Mouse (Mus musculus) olfactory bulb, adult 2 months (tissue): ENCODE measurements around the gene Slc8a2. TPM values are rescaled to one million over a fixed set of nuclear protein-coding genes. Genes with fewer than 3 reads are reported as not detected.

Experiments
- H3K27ac ChIP-seq: fragments of 200-500 bp; 2 replicates; pipeline ENCODE4 v1.5.1; 2012; ENCODE audit warnings: low read depth, low read length; ENCODE audit not compliant: insufficient read depth
- H3K4me1 ChIP-seq: fragments of 200-500 bp; 2 replicates; pipeline ENCODE4 v1.6.1; 2012; ENCODE audit warnings: low read length; ENCODE audit not compliant: control insufficient read depth, insufficient read depth
- H3K4me3 ChIP-seq: fragments of 200-500 bp; 2 replicates; pipeline ENCODE4 v1.5.1; 2012; ENCODE audit warnings: mild to moderate bottlenecking, low read depth, low read length, moderate library complexity; ENCODE audit not compliant: insufficient read depth
- CTCF ChIP-seq: fragments of 200-500 bp; IDR thresholded peaks from 2 replicates; pipeline ENCODE4 v1.5.1; 2012; ENCODE audit warnings: low read depth, mild to moderate bottlenecking, low read length, moderate library complexity; ENCODE audit not compliant: insufficient read depth
- POLR2A ChIP-seq: fragments of 200-500 bp; IDR thresholded peaks from 2 replicates; pipeline ENCODE4 v1.6.1; 2012; ENCODE audit warnings: mild to moderate bottlenecking, low read depth, low read length, moderate library complexity; ENCODE audit not compliant: insufficient read depth
- whole genome bisulfite sequencing: fragments of 180-500 bp; shearing (Covaris S2); methylation state at CpG from one replicate; pipeline ENCODE4 v1.1.7; 2018; 5-methylcytosine and 5-hydroxymethylcytosine counted together
- polyA plus RNA-seq: library from polyadenylated mRNA; stranded (reverse); fragments of >200 nt; gene quantifications from 2 replicates; pipeline ENCODE4 v1.2.4, GENCODE M21; 2012; ENCODE audit warnings: low replicate concordance; ENCODE audit not compliant: missing spikeins, insufficient read depth, insufficient read length

Slc8a2 gene
- polyA plus RNA-seq, 1 experiment, result not detected

DNA sequence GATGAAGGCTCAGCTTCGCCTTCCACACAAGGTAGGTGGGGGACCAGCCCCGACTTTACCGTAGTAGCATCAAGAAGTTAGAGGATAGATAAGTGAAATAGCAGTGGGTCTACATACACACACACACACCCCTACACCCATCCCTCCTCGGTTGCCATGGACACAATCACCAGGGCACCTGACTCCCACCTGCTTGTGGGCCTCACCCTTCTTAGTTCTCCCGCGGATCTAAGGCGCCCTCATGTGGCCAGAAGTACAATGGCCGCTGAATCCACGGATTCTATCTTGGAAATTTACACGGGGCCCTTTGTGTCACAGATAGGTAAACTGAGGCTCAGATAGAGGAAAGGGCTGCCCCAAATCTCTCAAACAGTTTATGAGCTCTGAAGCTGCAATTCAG is 23.9 kb downstream of the Slc8a2 start:
- Histone ChIP-seq H3K4me1 (peaks cover 14% of the 10 kb centered on the region), H3K4me3 (no peak overlapping the region), H3K27ac (no peak overlapping the region)
- TF ChIP-seq POLR2A (no peak), CTCF (peak; percentile 92)
- 19% methylated on average over 10 of the region's 10 CpGs for WGBS

DNA sequence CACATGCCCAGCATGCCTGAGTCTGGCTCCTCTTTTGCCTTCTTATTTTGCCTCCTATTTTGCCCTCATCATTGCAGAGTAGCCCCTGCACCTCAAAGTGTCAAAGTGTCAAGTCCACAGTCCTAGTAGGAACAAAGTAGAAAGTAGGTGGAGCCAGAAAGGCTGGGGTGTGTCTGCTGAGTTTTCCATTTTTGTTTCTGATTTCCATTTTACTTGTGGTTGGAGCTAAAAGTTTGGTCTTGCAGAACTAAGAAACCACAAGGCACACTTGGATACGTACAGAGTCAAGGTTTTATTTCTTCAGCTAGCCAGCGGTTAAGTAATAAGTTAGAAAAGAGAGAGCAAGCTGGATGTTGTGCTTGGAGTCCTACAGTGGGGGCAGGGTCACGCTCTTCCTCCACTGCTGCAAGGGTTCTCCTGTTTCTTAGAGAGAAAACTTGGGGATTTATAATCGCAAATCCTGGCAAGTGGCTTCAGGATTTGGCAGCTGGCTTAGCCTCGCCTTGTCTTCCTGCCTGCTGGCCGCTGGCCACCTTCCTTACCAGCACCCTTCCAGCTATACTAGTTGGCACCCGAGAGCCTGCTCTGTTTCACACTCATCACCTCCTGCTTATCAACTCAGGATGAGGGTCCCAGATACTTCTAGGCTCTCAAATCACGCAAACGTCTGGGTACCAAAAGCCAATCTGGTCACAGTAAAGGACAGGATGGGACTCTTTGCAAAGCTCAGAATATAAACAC is 25.7 kb downstream of the Slc8a2 start:
- 48% methylated on average over 9 of the region's 9 CpGs for WGBS
- no peak for TF ChIP-seq CTCF
- no peak for TF ChIP-seq POLR2A
- no peak overlapping the region for H3K4me3 ChIP-seq
- H3K4me1 ChIP-seq, result peaks cover 11% of the 10 kb centered on the region; the same call in 1 of the 2 replicates
- no peak overlapping the region for H3K27ac ChIP-seq

DNA sequence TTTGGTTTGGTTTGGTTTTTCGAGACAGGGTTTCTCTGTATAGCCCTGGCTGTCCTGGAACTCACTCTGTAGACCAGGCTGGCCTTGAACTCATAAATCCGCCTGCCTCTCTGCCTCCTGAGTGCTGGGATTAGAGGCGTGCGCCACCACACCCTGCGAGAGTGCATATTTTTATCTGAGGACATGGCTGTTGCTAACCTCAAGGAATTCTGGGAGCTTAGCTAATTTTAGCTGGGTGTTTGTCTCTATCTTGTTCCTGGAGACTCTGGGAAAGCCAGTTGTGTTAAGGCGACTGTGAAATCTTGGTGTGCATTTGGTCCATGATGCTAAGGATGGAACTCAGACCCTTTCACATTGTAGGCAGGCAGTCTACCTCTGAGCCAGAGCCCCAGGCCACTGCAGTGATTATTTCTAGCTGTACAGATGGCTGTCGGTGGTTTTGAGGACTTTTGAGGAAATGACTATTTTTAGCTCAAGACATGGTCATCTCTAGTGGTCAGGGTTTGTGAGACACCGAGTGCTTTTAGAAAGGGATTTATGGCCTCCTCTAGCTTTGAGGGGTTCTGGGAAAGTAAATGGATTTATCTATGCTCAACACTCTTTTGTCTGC is 26.6 kb downstream of the Slc8a2 start:
- 49% methylated on average over 8 of the region's 8 CpGs for WGBS
- H3K27ac ChIP-seq, result no peak overlapping the region
- no peak for TF ChIP-seq POLR2A
- TF ChIP-seq CTCF, result no peak
- peaks cover 11% of the 10 kb centered on the region; the same call in 1 of the 2 replicates for H3K4me1 ChIP-seq
- no peak overlapping the region for H3K4me3 ChIP-seq

DNA sequence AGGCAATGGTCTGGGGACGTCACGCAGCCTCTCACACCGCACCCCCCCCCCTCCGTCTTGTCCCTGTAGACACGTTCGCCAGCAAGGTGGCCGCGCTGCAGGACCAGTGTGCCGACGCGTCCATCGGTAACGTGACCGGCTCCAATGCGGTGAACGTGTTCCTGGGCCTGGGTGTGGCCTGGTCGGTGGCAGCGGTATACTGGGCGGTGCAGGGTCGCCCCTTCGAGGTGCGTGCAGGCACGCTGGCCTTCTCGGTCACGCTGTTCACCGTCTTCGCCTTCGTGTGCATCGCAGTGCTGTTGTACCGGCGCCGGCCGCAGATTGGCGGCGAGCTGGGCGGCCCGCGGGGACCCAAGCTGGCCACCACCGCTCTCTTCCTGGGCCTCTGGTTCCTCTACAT is 29.1 kb downstream of the Slc8a2 start:
- H3K4me1 ChIP-seq, result peaks cover 11% of the 10 kb centered on the region; the same call in 1 of the 2 replicates
- no peak for TF ChIP-seq CTCF
- no peak for TF ChIP-seq POLR2A
- H3K4me3 ChIP-seq, result no peak overlapping the region
- WGBS, result 38% methylated on average over 39 of the region's 39 CpGs
- H3K27ac ChIP-seq, result no peak overlapping the region

DNA sequence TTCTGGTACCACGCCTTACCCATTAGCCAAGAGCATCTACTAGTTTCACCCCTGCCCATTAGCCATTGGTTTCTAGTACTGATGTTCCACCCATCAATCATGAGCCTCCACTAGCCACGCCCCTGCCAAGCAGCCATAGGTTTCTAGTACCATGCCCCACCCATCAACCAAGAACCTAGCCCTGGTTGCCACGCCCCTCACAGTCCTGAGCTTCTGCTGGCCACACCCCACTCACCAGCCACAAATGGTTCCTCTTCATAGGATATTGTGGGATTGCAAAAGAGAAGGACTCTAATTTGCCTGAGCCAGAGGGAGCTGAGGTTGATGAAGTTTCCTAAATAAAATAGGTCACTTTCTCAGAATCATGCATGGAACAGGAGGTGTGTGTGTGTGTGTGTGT is 31.1 kb downstream of the Slc8a2 start:
- 72% methylated on average over 3 of the region's 3 CpGs for WGBS
- no peak overlapping the region for H3K27ac ChIP-seq
- H3K4me3 ChIP-seq, result no peak overlapping the region
- H3K4me1 ChIP-seq, result peaks cover 8% of the 10 kb centered on the region; the same call in 1 of the 2 replicates
- no peak for TF ChIP-seq POLR2A
- no peak for TF ChIP-seq CTCF

DNA sequence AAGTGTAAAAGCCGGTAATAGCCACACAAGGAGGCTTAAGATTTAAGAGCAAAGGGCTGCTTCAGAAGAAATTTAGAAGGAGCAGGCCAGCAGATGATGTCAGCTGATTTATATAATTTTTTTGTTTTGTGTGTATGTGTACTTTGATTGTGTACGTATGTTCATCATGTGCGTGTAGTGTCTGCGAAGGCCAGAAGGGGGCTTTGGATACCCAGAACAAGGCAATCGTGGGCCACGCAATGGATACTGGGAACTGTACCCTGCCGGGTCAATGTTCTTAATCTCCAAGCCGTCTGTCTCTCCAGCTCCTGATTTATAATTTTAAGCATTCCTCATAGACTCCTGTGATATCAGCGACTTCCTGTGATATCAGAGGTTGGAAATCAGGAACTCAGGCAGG is 31.7 kb downstream of the Slc8a2 start:
- Histone ChIP-seq H3K27ac (no peak overlapping the region), H3K4me3 (no peak overlapping the region), H3K4me1 (peaks cover 8% of the 10 kb centered on the region; the same call in 1 of the 2 replicates)
- TF ChIP-seq POLR2A, result no peak
- TF ChIP-seq CTCF, result no peak
- 92% methylated on average over 9 of the region's 9 CpGs for WGBS

DNA sequence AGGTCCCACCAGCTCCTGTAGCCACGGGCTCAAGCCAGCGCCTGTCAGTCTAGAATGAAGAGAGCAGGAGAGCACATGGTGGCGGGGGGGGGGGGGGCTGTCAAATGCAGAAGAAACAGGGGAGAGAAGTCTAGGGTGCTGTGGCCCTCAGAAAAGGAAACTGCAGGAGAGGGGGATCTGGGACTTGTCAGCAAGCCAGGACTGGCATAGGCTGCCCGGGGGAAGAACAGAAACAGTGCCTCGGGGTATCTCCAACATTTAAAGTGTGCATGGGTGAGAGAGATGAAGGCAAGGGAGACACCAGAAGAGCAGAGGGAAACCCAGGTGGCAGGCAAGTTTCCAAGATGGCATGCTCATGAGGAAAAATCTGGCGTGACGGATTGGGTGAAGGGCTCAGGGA is 32.4 kb downstream of the Slc8a2 start:
- Histone ChIP-seq H3K4me1 (peaks cover 6% of the 10 kb centered on the region; the same call in 1 of the 2 replicates), H3K27ac (no peak overlapping the region), H3K4me3 (no peak overlapping the region)
- WGBS, result 68% methylated on average over 7 of the region's 7 CpGs
- TF ChIP-seq CTCF, result no peak
- TF ChIP-seq POLR2A, result no peak

DNA sequence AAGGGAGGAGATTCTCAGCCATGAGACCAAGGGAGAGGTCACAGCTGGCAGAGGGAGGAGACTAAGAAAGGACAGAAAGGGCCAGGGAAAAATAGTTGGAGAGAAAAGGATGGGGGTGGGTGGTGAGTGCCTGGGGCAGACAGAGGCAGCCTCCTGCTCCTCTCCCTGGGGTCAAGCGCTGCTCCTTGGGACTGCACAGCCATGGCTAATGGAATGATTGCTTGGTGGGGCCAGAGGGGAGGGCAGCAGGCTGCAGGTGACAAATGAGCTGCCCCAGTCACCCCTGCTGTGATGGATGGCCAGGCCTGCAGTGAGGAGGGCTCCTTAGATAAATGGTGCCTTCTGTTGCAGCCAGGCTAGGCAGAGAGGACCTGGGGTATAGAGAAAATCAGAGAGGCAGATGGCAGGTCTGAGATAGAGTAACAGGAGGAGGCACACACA is 42.5 kb downstream of the Slc8a2 start:
- no peak overlapping the region for H3K4me3 ChIP-seq
- no peak for TF ChIP-seq CTCF
- TF ChIP-seq POLR2A, result no peak
- 57% methylated on average over 1 of the region's 1 CpGs for WGBS
- H3K27ac ChIP-seq, result no peak overlapping the region
- peaks cover 26% of the 10 kb centered on the region for H3K4me1 ChIP-seq

DNA sequence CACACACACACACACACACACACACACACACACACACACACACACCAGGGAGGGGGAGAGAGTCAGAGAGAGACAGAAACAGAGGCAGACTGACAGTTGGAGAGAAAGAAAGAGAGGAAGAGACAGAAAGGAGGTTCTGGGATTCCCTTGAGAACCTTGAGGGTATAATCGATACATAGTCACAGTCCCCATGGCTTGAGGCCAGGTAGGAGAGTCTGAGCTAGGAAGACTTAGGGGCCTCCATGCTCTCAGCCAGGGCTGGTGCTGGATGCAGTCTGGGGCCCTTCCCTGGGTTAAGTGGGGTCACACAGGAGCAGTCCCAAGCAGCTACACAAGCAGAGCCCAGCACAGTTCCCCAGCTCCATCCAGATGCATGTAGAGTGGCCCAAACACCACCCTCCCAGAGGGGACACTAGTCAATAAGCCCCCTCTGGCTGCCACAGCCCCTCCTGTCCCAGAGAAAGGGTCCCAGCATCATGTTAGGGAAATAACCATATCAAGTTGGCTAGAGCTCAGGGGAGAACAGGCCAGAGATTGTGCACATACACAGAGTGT is 43.0 kb downstream of the Slc8a2 start:
- Histone ChIP-seq H3K4me3 (no peak overlapping the region), H3K27ac (no peak overlapping the region), H3K4me1 (peaks cover 26% of the 10 kb centered on the region)
- WGBS, result 31% methylated on average over 1 of the region's 1 CpGs
- TF ChIP-seq CTCF (no peak), POLR2A (no peak)
